Mouse (Mus musculus): ENCODE data around the gene Fanca.

The Fanca gene

DNA sequence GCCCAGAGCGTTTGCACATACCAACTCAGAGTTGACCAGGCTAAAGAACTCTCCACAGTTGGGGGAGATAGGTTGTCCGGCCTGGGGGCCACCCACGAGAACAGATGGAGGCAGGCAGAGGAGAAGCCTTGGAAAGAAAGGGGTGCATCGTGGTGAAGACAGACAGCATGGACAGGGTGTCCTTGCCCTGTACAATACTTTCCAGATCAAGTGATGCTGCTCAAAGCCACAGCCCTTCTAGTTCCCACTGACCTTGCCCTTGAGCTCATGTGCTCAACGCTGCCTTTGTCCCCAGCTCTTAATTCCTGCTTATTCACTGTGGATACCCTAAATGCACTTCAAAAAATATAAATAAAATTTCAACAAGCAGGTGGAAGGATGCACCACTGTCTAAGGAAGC lies 43.9 kb downstream of the Fanca start:
- CTCF ChIA-PET, result no interaction called here

DNA sequence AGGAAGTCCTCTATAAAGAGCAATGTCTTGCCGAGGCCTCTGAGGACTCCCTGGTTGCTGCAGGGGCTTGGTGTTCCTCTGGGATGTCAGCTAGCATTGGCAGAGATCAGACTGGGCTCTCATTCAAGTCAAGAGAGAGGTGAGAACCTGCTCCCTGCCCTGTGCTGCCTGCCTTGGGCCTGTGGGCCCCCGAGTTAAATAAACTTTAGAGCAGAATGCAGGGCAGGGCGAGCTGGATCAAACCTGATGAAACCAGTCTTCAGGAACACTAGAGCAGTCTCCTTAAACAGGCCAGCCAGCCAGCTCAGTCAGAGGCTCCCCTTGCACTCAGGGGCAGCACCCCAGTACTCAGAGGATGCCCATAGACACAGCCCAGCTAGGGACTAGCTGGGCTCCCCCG lies 46.5 kb downstream of the Fanca start:
- CTCF ChIA-PET, result no interaction called here

DNA sequence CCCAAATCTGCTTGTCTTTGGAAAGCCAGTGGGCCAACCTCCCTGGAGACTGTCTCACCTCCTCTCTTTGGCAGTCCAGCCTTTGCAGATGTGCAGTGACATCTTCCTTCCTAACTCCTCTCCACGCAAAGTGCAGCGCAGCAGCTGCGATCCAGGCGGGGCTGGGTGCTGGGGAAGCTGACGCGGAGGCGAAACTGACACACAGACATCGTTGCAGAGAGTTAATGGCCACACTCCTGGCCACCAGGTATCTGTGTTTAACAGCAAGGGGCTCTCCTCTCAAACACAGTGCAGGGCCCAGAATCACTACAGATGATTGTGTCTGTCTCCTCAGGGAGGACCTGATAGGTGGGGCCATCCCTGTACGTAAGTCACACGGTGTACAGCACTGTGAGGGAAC lies 47.2 kb downstream of the Fanca start:
- CTCF ChIA-PET, result no interaction called here

DNA sequence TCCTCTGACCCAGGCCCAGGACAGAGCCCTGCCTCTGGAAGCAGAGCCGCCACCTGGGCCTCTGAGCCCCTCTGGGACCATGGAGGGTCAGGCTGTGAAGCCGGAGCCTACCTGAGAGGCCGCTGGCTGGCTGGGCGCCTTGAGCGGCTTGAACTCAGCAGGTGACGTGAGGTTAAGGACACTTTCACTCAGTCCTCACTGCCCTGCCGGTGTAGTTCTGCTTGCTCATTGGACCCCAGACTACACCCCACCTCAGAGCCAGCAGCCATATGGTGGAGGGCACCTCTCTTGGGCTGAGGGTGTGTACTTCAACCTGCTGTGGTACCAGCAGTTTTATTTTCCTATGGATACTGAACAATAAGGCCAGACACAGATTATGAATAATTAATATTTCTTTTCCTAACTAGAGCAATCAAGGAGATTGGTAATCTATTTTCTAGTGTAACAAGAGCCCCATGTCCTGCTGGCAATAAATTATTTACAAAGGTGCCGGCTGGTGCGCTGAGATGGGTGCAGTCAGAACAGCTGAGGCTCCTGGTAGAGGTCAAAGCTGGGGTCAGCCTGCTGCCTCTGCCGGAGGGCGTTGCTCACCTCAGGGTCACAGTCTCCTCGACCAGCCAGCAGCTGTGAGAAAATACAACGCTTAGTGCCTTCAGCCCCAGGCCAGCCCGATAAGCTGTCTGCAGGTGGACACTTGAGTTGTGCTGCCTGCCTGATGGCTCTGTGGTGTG lies 50.3 kb downstream of the Fanca start:
- CTCF ChIA-PET, result no interaction called here

DNA sequence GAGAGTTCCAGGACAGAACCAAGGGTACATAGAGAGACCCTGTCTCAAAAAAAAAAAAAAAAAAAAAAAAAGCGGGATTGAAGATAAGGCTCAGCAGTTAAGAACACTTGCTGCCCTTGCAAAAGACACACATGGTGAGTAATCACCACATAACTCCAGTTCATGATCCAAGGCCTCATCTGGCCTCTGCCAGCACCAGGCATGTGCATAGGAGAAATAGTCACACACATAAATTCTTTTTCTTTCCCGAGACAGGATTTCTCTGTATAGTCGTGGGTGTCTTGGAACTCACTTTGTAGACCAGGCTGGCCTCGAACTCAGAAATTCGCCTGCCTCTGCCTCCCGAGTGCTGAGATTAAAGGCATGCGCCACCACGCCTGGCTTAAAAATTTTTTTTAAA lies 60.8 kb downstream of the Fanca start:
- CTCF ChIA-PET, result interaction anchor here (0.6 kb wide), 1 partner anchor 20 kb away, joined by 3 read pairs; no protein-coding TSS in a partner anchor

DNA sequence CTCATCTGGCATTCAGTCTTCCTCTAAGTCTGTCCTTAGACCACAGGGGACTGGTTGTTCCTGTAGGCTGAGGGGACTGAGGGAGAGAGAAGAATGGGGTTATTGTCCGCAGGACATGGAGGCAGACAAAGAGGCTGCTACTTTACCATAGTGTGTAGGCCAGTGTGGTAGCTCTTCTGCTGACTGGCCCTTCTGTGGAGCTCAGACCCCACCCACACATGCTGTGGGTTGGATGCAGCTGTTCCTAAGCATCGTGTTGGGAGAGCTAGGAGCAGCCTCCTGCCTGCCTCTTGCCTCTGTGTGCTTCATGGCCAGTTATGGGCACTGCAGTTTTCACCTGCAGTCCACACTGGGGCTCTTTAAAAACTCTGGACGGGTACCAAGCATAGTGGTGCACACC lies 61.3 kb downstream of the Fanca start:
- CTCF ChIA-PET, result no interaction called here

DNA sequence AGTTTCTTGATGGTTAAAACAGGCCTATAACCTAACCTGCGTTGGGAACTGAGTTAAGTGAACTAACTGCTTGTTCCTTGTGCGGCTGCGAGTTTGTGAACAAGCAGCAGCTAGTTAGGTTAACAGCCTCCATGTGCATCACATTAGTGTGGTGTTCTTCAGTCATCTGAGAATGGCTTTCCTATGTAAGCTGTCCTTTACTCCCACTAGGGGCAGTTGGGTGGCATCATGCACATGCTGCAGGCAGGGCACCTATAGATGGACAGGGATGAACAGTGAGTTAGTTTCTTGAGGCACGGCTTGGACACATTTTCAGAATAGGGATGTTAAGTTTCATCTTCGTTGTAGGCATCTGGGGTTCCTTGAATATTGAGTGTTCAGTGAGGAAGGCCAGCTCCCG lies 63.2 kb downstream of the Fanca start:
- CTCF ChIA-PET, result no interaction called here

DNA sequence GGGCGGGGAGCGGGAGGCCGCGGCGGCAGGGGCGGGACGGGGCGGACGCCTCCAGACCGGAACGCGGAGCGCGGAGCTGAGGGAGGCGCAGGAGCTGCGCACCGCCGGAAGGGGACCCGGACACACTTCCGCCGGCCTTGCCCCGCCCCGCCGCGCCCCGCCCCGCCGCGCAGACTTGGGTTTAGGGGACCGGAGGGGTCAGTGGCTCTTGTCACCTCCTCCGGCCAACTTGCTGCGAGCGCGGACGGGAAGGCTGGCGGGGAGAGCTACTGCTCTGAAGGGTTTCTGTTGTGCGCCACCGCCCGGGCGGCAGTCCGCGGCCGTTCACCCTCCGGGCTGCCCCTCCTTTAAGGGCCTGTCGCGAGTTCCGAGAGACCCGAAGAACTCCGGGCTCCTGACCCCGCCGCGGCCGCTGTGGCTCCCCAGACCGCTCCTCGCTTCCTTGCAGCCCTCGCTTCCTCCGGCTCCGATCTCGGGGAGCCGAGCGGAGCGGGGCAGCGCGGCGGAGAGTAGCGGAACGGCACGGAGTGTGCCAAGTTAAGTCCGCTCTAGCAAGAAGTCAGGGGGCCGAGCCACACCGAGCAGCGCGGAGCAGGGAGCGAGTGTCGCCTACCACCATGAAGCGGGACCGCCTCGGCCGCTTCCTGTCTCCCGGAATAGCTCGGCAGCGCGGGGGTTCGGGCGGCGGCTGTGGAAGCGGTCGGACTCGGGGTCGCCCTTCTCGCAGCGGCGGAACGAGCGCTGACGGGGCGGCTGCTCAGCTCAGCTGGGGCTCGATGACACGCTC lies 64.1 kb downstream of the Fanca start, which contains the start of the genes Zfp276 and Vps9d1:
Zfp276 (plus strand) TSS at position 97 of the 787 bp plus-strand sequence.
Vps9d1 (minus strand) TSS at position 250 of the 787 bp plus-strand sequence.
- CTCF ChIA-PET, result interaction anchor here (0.6 kb wide), 1 partner anchor 27 kb away, joined by 3 read pairs; no protein-coding TSS in a partner anchor

DNA sequence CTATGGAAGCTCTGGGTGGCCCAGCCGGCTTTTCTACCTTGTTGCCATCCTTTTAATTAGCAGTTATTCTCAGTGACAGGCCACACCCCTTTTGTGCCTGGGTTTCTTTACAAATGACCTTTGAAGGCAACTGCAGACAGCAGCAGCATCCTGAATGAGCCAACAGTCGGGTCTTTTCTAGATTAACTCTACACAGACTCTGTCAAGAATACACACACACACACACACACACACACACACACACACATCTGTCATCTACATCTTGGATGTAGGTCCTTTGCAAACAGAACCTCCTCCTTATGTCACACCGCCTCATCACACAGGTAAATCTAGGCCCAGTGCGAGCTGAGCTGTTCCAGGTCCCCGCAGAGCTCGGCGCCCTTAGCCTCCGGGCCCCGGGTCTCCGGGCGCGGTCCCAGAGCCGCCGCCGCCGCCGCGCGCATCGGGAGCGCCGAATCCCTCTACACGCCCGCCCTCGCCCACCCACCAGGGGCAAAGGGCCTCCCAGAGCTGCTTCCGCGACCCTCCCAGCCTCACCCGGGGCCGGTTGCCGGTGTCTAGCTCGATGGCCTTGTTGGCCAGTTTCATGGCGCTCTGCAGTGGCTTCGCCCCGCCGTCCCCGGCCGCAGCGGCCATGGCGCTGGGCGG lies 64.8 kb downstream of the Fanca start:
- CTCF ChIA-PET, result interaction anchor here (0.6 kb wide), 1 partner anchor 27 kb away, joined by 3 read pairs; no protein-coding TSS in a partner anchor

DNA sequence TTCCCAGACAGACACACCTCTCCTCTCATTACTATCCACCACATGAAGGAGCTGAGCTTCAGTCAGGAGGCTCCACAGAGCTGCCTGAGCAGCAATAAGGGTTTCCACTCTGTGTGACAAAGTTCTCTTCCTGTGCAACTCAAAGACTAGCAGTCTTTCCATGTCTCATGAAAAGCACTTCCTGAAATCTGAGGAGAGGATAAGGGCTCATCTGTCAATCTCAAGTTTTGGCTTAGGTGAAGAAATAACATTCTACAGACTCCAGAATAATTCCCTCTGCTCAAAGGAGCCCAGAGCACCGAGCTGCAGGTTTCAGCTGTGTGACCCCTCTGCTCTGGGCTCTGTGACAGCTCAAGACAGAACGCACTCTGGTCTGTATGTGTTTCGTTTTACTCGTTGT lies 65.5 kb downstream of the Fanca start:
- CTCF ChIA-PET, result no interaction called here

DNA sequence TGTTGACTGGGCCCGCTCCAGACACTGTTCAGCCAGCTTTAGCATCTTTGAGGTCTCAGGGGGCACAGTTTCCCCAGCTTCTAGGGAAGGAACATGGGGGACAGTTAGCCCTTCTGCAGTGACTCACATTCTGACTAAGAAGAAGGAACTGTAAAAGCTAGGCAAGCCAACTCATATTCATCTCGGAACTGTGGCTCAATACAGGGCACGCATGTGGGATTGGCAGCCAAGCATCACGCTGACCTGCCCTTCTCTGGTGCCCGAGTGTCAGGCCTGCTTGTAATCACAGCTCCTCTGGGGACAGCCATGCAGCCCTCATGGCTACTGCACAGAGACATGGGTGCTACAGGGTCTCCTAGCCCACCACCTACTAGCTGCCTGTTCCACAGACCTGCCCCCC lies 67.4 kb downstream of the Fanca start:
- CTCF ChIA-PET, result no interaction called here

DNA sequence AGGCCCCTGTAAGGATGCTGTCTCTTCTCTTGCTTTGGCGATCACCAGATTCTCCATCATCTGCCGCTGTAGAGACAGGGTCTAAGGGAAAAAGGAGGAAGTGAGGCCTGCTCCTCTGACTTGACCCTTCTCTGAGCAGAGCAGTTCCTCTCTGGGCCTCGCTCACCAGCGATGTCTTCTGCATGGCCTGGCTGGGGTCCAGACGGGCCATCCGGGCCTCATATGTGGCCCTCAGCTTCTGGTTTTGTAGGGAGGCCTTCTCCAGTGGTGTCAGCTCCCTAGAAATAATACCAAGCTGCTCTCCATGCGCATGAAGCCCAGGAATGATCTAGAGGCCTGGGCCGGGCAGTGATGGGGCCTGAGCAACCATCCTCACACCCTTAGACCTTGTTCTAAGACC lies 69.8 kb downstream of the Fanca start:
- CTCF ChIA-PET, result no interaction called here

DNA sequence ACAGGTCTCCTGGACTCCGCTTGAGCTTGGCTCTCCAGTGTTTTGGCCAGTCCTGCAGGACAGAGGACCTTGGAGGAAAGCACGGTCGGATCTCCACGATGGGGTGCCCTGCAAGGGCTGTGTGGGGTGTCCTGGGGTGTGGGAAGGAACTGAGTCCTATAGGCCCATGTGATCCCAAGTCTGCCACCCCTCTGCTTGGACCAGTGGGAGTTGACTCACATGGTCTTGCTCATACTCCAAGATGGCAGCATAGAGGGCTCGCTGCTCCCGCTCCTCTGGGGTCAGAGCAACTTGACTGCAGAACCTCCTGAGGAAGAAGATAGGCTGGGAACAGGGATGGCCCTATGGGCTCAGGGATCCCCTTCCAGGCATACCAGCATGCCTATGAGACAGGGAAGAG lies 70.6 kb downstream of the Fanca start:
- CTCF ChIA-PET, result no interaction called here

DNA sequence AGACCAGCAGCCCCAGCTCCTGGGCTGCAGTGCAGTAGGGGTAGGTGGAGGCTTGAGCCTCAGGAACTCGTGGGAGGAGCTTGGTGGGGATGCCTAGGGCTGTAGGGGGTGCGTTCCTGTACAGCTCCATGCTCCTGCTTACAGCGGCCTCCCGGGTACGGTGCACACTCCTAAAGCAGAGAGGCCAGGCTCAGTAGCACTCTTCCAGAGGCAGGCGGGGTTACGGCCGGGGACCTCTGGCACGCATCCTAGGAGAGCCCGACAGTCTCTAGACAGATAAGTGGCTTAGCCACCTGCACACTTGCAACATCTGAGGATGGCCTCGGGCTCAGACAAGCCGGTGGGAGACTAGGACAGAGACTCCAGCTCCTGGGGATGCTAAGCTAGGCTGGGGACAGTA lies 72.8 kb downstream of the Fanca start:
- CTCF ChIA-PET, result no interaction called here

DNA sequence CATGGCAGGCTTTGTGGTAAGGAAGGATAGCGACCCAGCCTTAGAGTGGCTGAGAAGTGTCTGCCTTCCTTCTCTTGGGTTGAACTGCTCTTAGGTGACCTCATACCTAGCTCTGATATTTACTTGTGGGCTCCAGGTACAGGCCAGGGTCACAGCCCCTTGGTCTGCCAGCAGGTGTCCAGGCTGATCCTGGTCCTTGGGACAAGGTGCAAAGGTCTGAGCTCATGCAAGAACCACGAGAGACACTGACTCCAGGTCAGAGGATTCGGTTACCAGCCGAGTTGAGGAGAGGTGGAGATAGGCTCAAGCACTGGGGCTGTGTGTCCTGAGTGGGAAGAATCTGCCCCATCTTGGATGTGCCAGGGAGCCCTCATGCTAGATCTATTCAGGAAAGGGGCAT lies 74.0 kb downstream of the Fanca start:
- CTCF ChIA-PET, result no interaction called here

DNA sequence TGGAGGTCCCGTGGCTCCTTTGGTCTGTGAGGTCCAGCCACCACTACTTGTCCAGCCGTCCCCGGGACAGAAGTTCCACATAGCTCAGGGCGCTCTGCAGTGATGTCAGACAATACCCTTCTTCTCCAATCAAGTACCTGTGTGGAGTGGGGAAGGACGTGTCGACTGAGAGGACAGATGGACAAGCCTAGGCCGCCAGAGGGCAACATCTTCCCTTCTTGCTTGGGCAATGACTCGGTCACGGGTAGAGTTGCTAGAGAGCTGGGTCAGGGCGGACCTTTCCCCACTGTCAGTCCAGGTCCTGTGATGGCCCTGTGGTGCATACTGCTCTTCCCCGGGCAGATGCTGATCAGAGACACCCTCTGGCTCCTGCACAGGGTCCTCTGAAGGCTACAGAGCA lies 75.3 kb downstream of the Fanca start:
- CTCF ChIA-PET, result no interaction called here

DNA sequence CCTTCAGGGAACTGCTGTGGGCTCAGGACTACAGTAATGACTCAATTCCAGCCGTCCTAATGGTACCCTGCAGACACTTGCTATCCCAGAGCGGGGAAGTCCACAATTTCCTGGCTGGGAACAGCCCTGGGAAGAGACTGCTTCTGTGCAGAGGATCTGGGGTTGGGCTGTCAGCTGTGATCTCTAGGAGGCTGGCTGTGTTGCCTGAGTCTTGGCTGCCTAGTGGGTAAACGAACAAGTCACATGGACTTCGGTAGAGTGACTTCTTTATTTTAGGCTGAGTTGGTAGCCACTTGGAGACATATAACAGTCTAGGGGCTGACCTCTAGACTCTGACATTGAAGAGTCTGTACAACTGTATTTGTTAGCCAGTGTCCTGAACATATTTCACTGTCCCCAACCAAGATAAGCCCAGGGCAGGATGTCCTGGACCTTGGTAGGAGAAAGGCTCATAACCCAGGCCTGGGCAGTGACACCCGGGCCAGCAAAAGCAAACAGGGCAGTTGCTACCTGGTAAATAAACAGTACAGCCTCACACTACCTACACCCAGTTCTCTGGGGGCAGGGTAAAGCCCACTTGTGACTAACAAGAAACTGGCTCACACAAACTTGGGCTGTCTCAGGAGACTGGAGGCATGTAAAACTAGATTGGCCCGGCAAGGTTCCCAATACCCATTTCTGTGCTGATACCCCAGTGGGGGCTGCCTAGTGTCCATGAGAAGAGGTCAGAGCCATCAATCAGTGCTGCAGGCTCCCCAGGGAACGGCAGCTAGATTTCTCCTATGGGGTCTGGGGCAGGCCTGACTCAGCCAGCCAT lies 76.1 kb downstream of the Fanca start:
- CTCF ChIA-PET, result no interaction called here

DNA sequence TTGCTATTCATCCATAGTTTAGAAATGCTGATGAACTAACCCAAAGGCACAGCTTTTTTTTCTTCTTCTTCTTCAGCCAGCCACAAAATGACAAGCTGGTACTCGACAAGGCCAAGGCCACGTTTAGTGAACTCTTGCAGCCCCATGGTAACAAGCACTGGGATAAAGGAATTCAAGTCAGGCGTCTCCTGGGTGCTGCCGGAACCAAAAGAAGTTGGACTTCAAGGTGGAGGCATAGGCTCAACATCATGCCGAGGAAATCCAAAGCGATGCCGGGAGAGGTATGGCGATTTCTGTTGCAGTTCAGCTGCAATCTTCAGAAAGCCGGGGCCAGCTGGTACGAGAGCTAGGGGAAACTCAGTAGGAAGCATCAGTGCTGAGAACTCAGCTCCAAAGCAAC lies 79.0 kb downstream of the Fanca start:
- CTCF ChIA-PET, result no interaction called here

DNA sequence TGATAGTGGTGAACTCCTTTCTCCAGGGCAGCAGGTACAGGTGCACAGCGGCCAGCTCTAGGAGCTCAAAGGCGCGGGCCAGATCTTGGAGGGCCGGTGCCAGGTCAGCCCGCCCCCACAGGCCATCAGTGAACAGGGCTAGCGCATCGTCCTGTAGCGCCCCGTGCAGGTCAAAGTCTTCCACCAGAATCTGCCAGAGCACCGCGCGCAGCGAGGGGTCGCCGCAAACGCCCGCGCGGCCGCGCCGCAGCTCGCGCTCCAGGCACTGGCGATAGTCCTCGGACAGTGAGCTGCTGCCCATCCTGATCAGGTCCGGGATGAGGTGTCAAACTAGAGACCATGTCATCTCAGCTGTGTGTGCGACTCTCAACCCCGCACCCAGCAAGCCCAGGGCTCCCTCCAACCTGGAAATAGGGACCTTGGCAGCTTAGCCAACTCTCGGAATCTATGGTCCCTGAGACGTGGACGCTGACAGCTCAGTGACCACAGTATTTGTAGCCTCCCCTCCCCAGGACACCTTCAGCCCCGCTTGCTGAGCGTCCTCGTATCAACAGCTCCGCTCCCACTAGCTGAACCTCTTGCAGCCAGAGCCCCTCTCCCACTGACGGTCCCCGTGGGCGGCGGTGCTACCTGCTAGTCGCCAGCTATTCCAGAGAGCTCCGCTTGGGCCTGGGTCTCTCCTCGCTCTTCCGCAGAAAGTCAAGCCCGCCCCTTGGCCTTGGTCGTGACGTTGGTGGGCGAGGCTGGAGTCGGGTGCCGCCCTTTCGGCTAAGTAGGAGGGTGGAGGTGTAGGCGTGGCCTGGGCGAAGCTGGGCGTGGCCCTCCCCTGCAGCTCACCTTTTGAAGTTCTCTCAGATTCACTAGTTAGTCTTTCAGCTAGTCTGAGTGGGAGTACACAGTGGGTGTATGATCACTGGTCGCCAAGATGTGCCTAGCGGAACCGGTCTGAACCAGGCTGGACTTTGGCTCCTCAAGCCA lies 82.6 kb downstream of the Fanca start, which contains the start of gene Spata2l:
Spata2l (minus strand) TSS at position 714 of the 978 bp plus-strand sequence.
- CTCF ChIA-PET, result no interaction called here

DNA sequence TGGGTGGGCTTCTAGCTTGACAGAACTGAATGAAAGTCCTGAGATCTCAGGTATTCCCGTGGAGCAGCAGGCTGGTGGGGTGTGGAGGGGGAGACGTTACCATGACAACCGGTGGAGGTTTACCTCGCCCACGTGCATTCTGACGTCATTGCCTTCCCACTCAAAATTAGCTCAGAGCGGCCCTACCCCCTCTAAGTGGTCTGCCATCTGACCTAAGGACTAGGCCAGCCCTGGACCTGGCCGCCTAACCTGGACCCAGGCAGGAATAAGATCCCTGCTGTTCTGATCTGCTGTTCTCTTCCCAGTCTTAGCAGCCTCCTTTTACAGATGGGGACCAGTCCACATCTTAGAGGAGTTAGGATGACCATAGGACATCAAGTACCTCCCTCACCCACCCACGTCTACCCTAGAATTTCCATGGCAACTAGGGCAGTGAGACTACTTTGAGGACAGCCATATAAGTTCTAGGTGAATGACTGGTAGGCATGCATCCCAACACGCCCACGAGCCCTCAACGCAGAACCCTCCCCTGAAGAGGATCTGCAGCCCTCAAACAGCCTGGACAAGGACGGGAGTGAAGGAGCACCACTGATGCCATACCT lies 83.4 kb downstream of the Fanca start:
- CTCF ChIA-PET, result no interaction called here

Data from spleen, embryonic (tissue).